Comparison of ENCODE assay signal across 14 mouse cellular contexts in the genomic region with DNA sequence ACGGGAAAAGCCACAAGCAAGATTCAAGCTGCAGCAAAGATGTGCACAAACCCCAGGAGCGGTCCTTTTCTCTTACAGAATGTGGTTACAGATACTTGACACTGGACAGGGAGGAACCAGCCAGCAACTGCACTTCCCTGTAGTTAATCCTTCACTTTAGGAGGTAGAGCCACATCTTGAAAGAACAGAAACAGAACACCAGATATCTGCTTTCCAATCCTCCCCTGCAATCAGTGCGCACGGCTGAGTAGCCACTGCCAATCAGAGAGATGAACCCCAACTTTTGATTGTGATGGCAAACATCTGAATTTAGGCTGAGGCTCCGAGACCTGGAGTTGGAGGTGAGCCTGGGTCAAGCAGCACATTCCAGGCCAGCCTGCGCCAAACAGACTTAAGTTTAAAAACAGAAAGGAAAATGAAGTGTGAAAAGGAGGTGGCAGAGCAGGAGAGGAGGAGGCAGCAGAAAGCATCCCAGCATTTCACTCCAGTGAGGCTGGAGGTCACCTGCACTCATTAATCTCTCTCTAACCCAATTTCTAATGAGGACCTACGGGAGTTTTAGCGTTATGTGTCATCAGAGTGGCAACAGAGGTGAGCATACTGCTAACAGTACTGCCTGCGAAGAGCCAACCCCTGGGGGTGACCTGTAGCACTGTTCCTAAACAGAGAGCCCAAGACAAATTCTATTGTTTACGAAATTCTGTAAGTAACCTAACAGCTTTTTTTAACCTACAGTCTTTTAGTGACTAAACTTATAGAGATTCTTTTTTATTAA. TPM values are rescaled to one million over a fixed set of nuclear protein-coding genes. Genes with fewer than 3 reads are reported as not detected.
DNase-seq lines count a peak whose midpoint lies in the region; ATAC-seq and TF ChIP-seq lines count a peak whose summit lies in the region.
"Had no signal": no experiment of that assay in that cellular context is flagged by ENCODE, and none has a peak within 500 bp of the region (broad histone marks: within the 10 kb centered on the region; RNA-seq: fewer than 3 reads in every experiment).

No protein-coding gene starts in this region.

- H3K4me2 ChIP-seq in heart, embryonic 13.5 days = 0 out of 2 replicates have a peak overlapping the region, but pooled peaks have one; percentile 1
- H3K4me2 ChIP-seq in embryonic facial prominence, embryonic 12.5 days (replicated peaks) = no peak overlapping the region
- 0 out of 2 replicates have a peak overlapping the region, but pooled peaks have one; percentile 13 for H3K4me2 ChIP-seq in liver, embryonic 15.5 days

- 40% methylated on average over 10 of the region's 10 CpGs for WGBS in heart, embryonic 13.5 days
- 44% methylated on average over 10 of the region's 10 CpGs for WGBS in embryonic facial prominence, embryonic 12.5 days
- 56% methylated on average over 10 of the region's 10 CpGs for WGBS in liver, embryonic 15.5 days (ENCODE audit: insufficient replicate concordance)

- H3K9ac ChIP-seq in heart, embryonic 13.5 days = no peak overlapping the region
- H3K9ac ChIP-seq in embryonic facial prominence, embryonic 12.5 days = no peak overlapping the region
- H3K9ac ChIP-seq in liver, embryonic 15.5 days = no peak overlapping the region

- no peak for DNase-seq in heart, postnatal 4 days
- no peak for DNase-seq in layer of hippocampus, adult 2 months (ENCODE audit: low spot score in 2 of 2)
- no peak for DNase-seq in layer of hippocampus, adult 9-10 months (ENCODE audit: low spot score)
- DNase-seq in lung, postnatal 10 days = no peak
- no peak for DNase-seq in MN1 (ENCODE audit: low spot score)
- DNase-seq: B cell, adult 2 months; cerebellum, adult 18-20 months; gastrocnemius, postnatal 10 days; right cerebral cortex, postnatal 4 days; thymus, adult 18-20 months had no signal

- peaks cover 9% of the 10 kb centered on the region for H3K36me3 ChIP-seq in heart, embryonic 13.5 days
- H3K36me3 ChIP-seq in embryonic facial prominence, embryonic 12.5 days = peaks cover 4% of the 10 kb centered on the region; the same call in 1 of the 2 replicates
- H3K36me3 ChIP-seq in liver, embryonic 15.5 days (replicated peaks) = 0 out of 2 replicates have a peak, but pooled peaks cover 3% of the 10 kb centered on the region

- TF ChIP-seq CTCF in layer of hippocampus, adult 2 months (conservative IDR thresholded peaks at IDR 0.05) = no peak

- H3K4me3 ChIP-seq in heart, embryonic 13.5 days = no peak overlapping the region
- no peak overlapping the region for H3K4me3 ChIP-seq in layer of hippocampus, adult 2 months
- no peak overlapping the region for H3K4me3 ChIP-seq in embryonic facial prominence, embryonic 12.5 days
- H3K4me3 ChIP-seq in liver, embryonic 15.5 days (replicated peaks) = no peak overlapping the region

- H3K4me1 ChIP-seq in heart, embryonic 13.5 days = peaks cover 41% of the 10 kb centered on the region
- peaks cover 29% of the 10 kb centered on the region for H3K4me1 ChIP-seq in embryonic facial prominence, embryonic 12.5 days
- H3K4me1 ChIP-seq in liver, embryonic 15.5 days (replicated peaks) = peaks cover 50% of the 10 kb centered on the region

- H3K9me3 ChIP-seq in heart, embryonic 13.5 days = peaks cover 5% of the 10 kb centered on the region
- 0 out of 2 replicates have a peak, but pooled peaks cover 4% of the 10 kb centered on the region for H3K9me3 ChIP-seq in embryonic facial prominence, embryonic 12.5 days
- no peaks in the 10 kb centered on the region for H3K9me3 ChIP-seq in liver, embryonic 15.5 days (replicated peaks)

- no peak for ATAC-seq in heart, embryonic 13.5 days (ENCODE audit: extremely low read depth, insufficient number of reproducible peaks, low FRiP score, low TSS enrichment)
- no peak for ATAC-seq in embryonic facial prominence, embryonic 12.5 days (ENCODE audit: insufficient number of reproducible peaks, insufficient read depth, low FRiP score, low TSS enrichment)
- no peak for ATAC-seq in liver, embryonic 15.5 days (ENCODE audit: insufficient read depth)

- H3K27me3 ChIP-seq in heart, embryonic 13.5 days (replicated peaks) = no peaks in the 10 kb centered on the region
- H3K27me3 ChIP-seq in embryonic facial prominence, embryonic 12.5 days = no peaks in the 10 kb centered on the region
- no peaks in the 10 kb centered on the region for H3K27me3 ChIP-seq in liver, embryonic 15.5 days

- H3K27ac ChIP-seq in heart, embryonic 13.5 days (replicated peaks) = no peak overlapping the region; the same call in 1 of the 2 replicates
- H3K27ac ChIP-seq in layer of hippocampus, adult 2 months = peak overlapping the region; percentile 56
- peak overlapping the region; percentile 54 for H3K27ac ChIP-seq in embryonic facial prominence, embryonic 12.5 days
- no peak overlapping the region for H3K27ac ChIP-seq in liver, embryonic 15.5 days (replicated peaks)
- H3K27ac ChIP-seq: macrophage had no signal

RNA-seq across cellular contexts. Expression of a gene that starts 39.8 kb away (rescaled TPM):
- 14.9 and 17.5 TPM in 2 replicates for polyA plus RNA-seq in heart, embryonic 13.5 days (2015; fragmentation: Nextera tagmentation; extraction: Ambion mirVana)
- total RNA-seq in heart, postnatal 4 days (2021) = 10 to 100 TPM; 48.6 to 50.9 TPM
- total RNA-seq in layer of hippocampus, adult 2 months (2021) = 10 to 100 TPM; 49.2 to 54.5 TPM
- polyA plus RNA-seq in embryonic facial prominence, embryonic 12.5 days (2016; fragmentation: Nextera tagmentation; extraction: Ambion mirVana) = 41.6 and 42.8 TPM in 2 replicates
- 7.2 and 8.0 TPM in 2 replicates for polyA plus RNA-seq in liver, embryonic 15.5 days (2015; fragmentation: Nextera tagmentation; extraction: Ambion mirVana)

Comparison
In these comparisons a context has a peak if more than half of its experiments do, and no peak if none do; other contexts are left out.
1. H3K27ac ChIP-seq: peak in layer of hippocampus, adult 2 months (single experiment) and embryonic facial prominence, embryonic 12.5 days (single experiment); none in heart, embryonic 13.5 days (single experiment) and liver, embryonic 15.5 days (single experiment).